Comparison of ENCODE assay signal across 1 mouse cellular context in the genomic region with DNA sequence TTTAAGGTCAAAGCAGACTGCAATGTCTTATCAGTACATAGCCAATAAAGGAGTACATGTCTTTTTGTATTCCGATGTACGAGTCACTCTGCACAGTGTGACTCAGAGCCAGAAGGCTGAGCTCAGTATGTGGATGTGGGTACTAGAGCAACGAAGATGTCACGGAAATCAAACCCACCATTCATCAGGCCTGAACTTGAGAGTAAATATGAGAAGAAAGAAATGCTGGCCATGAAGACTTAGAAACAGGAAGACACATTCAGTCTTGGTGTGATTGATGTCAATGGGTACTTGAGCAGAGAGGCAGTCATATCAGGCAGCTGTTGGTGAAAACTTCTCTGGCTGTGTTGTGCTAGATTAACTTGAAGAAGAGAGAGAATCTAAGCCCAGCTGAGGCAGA.
TF ChIP-seq lines count a peak whose summit lies in the region.

No protein-coding gene starts in this region.

TF ChIP-seq in CH12.LX, 34 proteins besides CTCF, POLR2A, EP300 and RAD21 (continued from another document):
- TF ChIP-seq TCF12 (IDR thresholded peaks at IDR 0.05; ENCODE audit: low read depth, low read length) (no peak), TBP (conservative IDR thresholded peaks at IDR 0.05; ENCODE audit: low read depth, low read length) (no peak), MAZ (IDR thresholded peaks at IDR 0.05; ENCODE audit: low read depth, low read length) (no peak)
